Mouse (Mus musculus) urinary bladder, adult 2 months (tissue): ENCODE data around the gene Nol4l. TPM values are rescaled to one million over a fixed set of nuclear protein-coding genes. Genes with fewer than 3 reads are reported as not detected.
"Not testable (repeated sequence)": the region's sequence is repeated elsewhere in the genome, so short reads cannot be mapped to it uniquely, and the experiment has no call there.

Experiments
- DNase-seq: peaks from one replicate; pipeline ENCODE4 v3.0.0; 2022; ENCODE audit warnings: low spot score
- polyA plus RNA-seq: library from polyadenylated mRNA; depleted of rRNA; stranded (reverse); fragments of >200 nt; gene quantifications from 2 replicates; pipeline ENCODE4 v1.2.3, GENCODE M21; 2012

Nol4l gene
- polyA plus RNA-seq, 1 experiment = 11.7 TPM

DNA sequence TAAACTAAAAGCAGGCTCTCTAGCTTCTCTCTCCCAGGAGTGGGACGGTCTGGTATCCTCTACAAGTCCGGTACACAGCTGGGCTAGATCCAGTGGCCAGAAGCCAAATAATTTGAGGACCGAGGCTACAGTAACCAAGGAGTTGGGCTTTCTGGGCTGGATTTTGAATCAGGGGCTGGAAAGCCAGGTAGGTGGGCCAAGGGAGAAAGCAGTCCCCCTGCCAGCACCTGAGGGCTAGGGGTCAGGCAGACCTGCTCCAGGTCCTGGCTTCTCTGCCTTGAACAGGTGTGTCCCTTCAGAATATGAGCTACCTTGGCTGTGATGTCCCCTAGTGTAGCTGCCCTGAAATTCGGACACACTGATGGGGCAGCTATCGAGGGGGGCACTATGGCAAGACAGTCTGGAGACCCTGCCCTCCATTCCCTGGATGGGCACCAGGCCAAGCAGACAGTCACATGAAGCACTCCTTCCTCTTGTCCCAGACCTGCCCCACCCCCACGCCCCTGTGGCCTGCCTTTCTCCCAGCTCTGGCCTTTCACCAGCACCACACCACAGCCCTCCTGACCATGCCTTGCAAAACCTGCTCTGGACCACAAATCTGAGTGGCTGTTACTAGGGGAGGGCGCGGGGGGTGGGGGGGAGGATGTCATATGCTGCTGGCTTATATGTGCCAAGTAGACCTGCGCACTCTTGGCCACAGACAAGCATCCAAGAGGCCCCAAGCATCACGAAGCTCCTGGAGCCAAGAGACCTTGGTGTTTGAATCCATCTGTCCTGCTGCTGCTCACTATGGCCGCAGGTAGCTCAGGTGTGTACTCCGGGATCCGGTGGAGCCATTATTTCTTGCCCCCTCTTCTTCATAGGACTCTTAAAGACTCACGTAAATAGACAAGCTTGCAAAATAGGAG is 17.1 kb downstream of the Nol4l start:
- DNase-seq = no peak

DNA sequence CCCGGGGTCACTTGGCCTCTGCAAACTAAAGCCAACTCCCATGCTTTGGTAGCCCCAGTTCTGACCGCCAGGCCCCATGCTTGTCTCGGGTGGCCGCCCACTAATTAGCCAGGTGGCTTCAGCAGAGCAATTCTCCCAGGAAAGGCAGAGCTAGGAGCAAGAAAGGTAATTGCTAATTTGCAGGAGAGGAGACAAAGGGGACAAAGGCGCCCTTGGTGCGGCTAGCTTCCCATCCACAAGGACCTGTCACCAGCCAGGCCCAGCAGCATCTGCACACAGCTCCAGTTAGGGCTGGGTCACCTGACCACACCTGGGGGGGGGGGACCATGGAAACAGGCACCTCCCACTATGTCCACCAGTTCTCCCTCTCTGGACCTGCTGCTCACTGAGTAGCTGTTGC is 18.2 kb downstream of the Nol4l start:
- no peak for DNase-seq

DNA sequence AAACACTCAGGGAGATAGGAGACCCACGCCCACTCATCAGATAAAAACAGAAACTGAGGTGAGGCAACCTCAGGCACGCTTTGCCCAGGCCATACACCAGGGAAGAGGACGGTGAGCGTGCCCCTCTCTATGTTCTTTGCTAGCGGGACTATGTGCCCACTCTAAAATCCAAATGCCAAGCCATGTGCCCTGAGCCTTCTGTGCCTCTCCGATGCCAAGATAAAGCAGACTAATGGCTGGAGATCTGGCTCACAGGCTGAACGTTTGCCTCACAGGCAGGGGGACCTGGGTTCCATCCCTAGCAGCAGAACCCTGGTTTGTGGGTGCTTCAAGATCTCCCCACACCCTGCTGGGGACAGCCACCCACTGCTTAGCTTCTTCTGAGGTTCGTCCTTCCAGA is 19.6 kb downstream of the Nol4l start:
- no peak for DNase-seq

DNA sequence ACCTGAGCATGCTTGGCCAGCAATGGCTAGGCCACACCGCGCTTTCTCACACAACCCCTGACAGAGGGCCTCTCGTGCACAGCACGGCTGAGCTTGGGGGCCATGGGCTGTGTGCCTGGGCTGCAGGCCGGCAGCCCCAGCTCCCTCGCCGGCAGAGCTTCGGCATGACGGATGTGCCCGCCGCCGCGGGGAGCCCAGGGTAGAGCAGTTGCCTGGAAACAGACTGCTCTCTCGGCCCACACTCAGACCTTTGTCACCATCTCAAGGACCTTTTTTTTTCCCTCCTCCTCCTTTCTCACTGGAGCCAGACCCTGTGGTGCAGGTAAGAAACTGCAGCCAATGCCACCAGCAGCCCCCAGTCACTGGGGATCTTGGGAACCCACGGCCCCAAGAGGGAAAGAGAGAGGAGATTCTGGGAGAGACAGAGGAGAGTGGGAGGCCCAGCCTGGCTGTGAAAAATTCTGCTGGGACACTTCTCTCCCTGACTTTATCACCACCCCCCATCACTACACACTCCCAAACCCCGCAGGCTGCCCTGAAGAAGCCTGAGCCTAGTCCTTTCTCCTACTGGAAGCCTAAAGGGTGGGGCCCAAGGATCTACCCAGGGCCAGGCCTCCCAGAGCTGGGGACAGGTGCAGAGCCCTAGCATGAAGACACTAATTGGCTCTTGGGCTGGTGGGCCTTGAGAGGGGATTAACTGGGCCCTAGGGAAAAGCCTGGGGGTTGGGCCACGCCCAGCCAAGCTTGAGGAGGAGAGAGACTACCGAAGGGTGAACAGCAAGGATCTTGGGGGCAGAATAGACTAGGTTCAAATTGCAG is 20.4 kb downstream of the Nol4l start:
- no peak for DNase-seq

DNA sequence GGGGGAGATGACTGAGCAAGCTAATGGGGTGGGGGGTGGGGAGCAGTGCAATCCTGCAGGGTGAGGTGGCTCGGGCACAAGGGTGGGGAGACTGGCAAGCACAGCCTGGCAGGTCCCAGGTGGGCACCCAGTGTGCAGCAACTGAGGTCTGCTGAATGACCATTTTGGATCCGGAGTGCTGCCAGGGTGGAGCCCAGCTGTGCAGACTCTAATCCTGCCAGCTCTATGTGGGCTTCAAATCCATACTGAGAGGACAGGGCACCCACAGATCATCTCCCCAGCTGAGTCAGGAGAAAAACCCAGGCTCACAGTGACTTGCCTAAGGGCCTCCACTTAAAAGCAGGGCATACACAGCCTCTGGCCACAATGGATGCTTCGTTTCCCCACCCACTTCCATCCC is 21.4 kb downstream of the Nol4l start:
- no peak for DNase-seq

DNA sequence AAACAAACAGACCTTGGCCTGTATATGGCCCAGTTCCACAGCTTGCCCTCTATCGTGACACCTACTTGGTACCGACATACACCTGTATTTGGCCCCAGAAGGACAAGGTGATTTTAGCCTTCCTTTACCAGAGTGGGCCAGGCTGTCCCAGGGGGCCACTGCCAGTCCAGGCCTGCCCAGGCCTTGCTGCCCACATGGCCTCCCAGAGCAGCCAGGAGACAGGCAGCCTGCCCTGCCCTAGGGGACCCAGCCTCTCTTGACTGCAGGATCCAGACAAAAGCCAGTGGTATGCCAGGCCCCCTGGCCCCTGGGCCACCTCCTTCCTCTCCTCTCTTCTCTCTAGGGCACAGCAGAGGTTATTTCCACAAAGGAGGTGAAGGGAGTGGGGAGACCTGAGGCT is 21.8 kb downstream of the Nol4l start:
- no peak for DNase-seq

DNA sequence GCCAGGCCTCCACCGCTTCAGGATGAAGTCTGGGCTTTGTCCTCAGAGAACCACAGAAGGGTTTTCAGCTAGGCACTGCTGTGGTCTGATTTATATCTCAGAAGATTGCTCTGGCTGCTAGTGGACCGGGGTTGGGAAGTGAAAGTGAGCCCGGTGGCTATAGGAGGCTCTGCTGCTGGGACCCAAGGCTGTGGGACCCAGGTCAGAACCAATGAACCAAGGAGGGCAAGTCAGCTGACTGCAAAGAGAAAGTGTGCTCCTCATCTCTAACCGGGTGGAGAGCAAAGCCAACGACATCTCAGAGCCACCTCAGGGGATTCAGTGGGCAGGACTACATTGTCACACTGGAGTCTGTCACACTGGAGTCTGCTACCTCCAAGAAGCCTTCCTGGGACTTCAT is 23.4 kb downstream of the Nol4l start:
- DNase-seq = no peak

DNA sequence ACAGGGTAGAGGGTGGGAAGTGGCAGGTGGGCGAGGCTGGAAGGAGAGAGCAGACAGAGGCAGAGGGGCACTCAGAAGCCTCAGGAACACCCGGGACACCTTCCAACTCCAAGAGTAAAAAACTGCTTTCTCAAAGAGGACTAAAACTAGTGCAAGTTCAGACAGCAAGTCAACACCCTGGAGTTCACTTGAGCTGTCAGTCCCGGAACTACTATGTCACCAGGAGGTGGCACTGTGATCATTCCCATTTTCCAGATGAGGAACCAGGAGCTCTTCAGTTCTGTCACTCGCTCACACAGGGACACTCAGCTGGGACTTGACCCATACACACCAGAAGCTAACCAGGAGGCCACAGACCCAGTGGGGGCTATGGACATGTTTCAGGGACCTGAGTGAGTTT is 30.6 kb downstream of the Nol4l start:
- no peak for DNase-seq

DNA sequence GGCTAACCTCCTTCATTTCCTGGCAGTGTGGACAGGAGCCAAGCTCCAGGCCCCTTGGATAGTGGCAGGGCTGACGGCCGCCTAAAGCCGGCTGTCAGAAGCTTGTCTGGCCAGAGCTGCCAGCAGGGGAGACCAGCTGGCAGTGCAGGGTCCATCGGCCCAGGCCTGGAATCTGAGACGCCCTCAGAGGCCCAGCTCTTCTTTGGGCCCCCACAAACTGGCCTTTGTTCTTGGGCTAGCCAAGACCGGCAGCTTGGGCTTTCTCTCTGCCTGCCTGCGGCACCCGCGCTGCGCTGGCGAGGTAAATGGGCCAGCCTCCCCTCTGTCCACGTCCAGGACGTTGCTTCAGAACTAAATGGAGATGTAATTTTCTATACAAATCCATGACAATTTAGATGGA is 32.9 kb downstream of the Nol4l start:
- no peak for DNase-seq

DNA sequence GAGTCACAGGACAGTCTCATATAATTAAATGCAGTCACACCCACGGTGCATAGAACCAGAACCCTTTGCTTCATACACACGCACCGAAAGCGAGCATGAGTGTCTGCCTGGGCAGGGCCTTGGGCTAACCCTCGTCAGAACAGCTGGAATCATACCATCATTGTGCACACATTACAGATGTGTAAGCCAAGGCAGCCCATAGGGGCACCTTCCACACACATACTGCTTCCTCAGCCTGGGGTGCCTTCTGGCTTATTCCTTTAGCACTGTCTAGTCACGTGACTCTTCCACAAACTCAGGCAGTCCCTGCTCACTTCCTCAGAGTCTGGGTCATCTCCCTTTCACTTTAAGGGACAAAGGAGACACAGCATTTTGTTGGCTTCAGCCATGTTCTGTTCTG is 33.5 kb downstream of the Nol4l start:
- no peak for DNase-seq

DNA sequence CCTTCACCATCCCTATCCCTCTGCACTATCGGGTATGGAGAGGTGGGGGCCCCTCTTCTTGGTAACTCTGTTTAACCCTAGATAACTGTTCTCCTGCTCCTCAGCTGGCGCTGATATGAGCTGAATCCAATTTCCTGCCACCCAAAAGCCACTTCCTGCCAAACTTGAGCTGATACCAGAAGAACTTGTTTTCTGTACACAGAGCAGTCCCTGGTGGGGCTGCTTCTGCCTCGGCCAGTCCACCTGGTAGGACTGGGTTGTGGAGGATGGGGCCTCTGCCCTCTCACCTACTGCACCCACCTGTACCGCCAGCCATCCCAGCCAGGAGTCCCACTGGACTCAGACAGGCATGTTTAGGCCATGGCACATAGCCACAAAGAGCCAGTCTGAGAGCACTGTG is 34.0 kb downstream of the Nol4l start:
- peak; percentile 58 for DNase-seq

DNA sequence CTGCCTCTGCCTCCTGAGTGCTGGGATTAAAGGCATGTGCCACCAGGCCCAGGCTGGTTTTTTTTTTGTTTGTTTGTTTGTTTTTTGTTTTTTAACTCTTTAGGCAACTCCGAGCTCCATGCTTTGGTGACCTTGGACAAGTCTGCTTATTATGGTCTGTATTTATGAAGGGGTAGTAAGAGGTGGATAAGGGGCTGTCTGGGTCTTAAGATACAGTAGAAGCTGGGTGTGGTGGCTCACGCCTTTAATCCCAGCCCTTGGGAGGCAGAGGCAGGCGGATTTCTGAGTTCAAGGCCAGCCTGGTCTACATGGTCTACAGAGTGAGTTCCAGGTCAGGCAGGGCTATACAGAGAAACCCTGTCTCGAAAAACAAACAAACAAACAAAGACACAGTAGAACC is 34.4 kb downstream of the Nol4l start:
- not testable (repeated sequence) for DNase-seq

DNA sequence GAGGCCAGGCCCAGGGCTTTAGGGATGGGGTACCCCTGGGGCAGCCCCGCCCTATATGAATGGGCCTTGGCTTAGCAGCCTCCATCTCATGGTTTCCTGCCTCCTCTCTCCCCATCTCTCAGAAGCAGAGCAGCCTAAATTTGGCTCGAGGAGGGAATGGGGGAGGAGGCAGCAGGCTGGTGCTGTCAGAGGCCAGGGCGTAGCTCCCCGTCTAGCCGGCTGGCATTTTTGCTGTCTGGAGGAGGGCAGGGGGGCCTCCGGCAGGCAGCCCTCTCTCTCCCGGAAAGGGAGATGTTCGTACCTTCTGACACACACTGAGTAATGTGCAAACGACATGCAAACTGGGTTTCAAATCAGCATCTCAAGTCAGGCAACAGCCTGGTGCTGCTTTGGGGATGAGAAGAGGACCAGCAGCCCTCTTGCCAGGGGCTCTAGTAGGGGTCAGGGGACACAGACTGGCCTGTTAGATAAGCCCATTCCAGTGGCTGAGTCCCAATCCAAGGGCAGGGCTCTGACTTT is 35.4 kb downstream of the Nol4l start:
- peak; percentile 54 for DNase-seq

DNA sequence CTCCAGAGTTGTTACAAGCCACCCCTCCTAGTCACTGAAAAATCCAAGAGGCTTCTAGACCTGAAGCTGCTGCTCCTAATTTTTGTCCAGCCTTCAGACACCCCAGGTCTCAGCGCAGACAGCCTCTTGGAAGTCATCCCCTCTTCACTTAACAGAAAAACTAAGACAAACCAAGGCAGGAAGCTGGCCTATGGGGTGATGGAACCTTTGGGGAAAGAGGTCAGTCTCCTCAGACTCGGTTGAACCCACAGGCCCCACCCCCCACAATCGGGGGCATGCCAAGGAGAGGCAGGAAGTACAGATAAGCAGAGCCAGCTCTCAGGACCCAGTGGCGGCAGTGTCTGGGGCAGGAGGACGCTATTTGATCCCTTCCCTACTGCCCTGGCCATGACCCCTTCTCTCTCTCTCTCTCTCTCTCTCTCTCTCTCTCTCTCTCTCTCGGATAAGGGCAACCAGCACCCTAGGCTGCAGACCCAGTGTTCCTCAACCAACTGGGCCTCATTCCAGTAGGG is 35.9 kb downstream of the Nol4l start:
- peak; percentile 46 for DNase-seq

DNA sequence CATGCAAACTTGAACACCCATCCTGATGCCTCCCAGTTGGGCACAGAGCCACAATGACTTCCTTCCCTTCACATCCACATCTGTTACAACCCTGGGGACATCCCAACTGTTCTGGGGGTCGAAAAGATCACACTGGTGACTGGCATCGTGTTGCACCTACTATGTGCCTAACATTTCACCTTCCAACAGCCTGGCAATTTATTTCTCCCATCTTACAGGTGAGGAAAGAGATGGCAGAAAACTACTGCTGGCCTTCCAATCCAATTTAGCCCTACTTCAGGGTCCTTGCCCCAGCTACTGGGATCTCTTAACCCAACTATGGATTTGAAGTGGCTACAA is 36.4 kb downstream of the Nol4l start:
- DNase-seq = no peak

DNA sequence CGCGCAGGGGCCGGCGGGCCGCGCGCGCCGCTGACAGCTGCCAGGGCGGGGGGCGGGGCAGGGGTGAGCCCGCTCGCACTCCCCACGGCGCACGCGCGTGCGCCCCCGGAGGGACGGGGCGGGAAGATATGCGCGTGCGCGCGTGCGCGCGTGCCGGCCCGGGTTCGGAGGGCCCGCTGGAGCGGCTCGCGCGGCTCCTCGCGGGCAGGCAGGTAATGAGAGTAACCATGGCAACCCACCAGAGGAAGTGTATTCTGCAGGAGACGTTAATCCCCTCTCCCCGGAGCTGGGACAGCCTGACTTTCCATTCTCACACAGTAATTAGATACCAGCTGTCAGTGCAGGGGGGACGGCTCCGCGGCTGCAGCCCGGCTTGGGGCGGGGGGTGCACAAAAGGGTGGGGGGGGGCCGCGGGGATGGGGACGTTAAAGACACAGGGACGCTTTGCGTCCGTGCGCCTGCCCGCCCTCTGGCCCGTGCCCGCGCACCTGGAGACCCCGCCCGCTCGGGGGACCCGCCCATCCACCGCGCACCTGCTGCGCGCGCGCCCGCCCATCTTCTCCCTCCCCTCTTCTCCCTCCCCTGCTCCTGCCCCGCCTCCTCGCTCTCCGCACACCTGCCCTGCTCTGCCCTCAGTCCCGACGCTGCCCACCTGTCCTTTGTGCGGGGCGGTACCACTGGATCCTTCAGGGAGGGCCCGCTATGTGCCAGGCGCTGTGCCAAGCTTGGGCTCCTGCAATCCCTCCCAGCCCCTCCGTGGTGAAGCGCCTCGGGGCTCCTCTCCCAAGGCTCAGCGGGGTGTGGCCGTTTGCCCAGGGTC is 37.0 kb downstream of the Nol4l start, which contains the start of gene 4930404H24Rik:
Gene 4930404H24Rik, plus strand, starts transcription at position 218 of the 820 bp plus-strand sequence.
- DNase-seq = peak; percentile 58

DNA sequence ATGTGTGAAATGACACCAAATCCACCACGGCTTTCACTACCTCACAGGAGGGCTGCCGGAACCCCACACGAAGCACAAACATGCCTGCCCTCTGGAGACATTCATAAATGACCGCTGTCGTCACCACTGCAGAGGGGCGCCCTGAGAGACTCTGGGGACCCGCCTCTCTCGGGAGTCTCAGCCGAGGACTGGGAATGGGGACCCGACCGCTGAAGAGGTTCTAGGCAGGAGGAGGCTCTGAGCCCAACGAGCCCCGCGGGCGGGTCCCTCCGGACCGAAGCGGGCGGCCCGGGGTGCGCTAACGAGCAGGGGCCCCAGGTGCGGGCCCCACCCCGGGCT is 37.6 kb downstream of the Nol4l start:
- no peak for DNase-seq

DNA sequence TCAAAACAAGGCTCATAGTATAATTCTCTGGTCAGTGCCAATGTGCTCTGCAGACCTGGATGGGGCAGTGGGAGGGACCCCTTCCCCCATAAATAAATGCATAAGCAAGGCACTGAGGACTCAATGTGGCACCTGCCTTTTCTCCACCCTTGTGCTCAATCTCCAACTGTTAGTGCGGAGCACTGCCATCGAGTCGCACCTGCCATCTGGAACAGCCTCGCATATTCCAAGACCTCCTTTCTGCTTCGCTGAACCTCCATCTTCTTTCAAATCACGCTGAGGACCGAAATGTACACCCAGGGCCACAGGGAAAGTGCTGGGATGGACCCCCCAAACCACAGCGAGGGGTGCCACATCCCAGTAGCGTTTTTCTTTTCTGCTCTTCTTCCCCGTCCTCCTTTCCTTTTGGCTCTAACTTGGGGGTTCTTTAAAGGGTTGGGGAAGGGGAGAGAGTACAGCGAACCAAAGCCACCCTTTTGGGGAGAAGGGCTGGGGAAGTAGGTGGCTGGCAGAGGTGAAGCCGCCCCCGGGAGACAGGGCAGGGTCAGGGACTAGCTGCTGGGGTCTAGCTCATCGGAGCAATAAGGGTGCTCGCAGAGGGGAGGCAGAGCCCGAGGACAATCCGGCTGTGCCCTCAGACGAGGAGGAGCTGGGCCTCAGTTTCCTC is 38.1 kb downstream of the Nol4l start:
- DNase-seq = no peak

DNA sequence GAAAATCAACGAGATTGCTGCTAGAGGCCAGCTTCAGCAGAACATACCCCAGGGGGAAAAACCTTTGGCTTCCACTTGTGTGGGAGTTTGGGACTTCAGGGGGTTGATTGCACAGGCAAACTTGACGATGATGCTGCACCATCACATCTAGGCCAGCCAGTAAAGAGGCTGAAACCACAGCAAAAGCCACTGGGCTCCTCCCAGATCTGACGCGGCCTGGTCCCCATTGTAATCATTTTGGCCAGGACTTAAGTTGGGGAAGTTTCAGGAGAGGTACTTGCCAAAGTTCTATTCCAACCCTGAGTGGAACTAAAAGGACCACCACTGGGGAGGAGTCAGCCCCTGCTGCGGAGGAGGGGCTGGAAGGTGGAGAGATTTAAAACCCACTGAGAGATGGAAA is 38.8 kb downstream of the Nol4l start:
- DNase-seq = no peak

DNA sequence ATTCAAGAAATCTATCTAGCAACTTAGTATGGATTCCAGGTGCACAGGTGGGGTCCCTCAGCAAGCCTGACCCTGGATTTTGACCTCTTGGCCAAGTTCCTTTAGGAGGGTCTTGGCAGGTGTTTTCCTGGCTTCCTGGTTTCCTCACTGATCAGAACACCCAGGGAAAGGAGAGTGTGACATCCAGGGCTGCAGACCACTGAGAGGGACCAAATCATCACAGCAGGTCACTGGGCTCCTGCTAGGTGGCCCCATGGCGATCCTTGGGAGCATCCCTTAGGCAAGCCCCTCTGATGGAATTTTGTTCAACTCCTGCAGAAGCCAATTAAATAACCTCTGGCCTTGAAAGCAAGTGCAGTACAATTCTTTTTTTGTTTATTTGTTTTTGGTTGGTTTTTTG is 39.7 kb downstream of the Nol4l start:
- no peak for DNase-seq

DNA sequence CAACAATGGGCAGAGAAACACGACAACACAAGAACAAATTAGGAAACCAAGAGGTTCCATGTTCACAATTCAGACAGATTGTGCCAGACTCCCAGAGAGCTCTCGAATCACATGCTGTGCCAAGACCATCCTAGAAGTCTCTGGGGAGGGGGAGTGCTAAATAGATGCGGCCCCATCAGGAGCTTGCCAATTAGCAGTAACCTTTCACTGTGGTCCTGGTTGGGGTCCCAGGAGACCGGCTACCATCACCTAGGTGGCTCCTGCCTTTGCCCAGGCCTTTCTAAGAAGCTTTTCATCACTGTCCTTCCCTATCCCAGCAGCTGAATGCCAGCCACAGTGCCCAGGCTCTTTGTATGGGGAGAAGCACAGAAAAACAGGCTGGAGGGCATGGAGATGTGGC is 45.7 kb downstream of the Nol4l start:
- no peak for DNase-seq
